Mouse (Mus musculus) hindbrain, embryonic 14.5 days (tissue): ENCODE measurements around the gene Olfr56. TPM values are rescaled to one million over a fixed set of nuclear protein-coding genes. Genes with fewer than 3 reads are reported as not detected.

Source experiments
- ATAC-seq: fragments of 200-750 bp; cut with Nextera tagmentation; 2 replicates; pipeline ENCODE4 v1.8.0; 2017; ENCODE audit warnings: moderate number of reproducible peaks, mild to moderate bottlenecking, moderate TSS enrichment, moderate library complexity; ENCODE audit not compliant: low FRiP score
- DNase-seq: peaks from one replicate; pipeline ENCODE4 v3.0.0-alpha.2; 2015; ENCODE audit warnings: low spot score
- H3K27ac ChIP-seq: fragments of 300-500 bp; sonication (generic); 2 replicates; pipeline ENCODE4 v1.5.1; 2014; ENCODE audit warnings: mild to moderate bottlenecking, moderate library complexity
- H3K27me3 ChIP-seq: fragments of 300-500 bp; sonication (generic); 2 replicates; pipeline ENCODE4 v1.6.1; 2014; ENCODE audit warnings: mild to moderate bottlenecking, low read length, mixed read lengths; ENCODE audit not compliant: control insufficient read depth, insufficient read depth
- H3K36me3 ChIP-seq: fragments of 300-500 bp; sonication (generic); replicated peaks from 2 replicates; pipeline ENCODE4 v1.6.1; 2014; ENCODE audit not compliant: control insufficient read depth, insufficient read depth
- H3K4me1 ChIP-seq: fragments of 300-500 bp; sonication (generic); replicated peaks from 2 replicates; pipeline ENCODE4 v1.6.1; 2014; ENCODE audit warnings: antibody characterized with exemption, low read length, mixed read lengths; ENCODE audit not compliant: control insufficient read depth, insufficient read depth
- H3K4me2 ChIP-seq: fragments of 300-500 bp; sonication (generic); replicated peaks from 2 replicates; pipeline ENCODE4 v1.6.1; 2014; ENCODE audit warnings: mild to moderate bottlenecking, moderate library complexity
- H3K4me3 ChIP-seq: fragments of 300-500 bp; sonication (generic); replicated peaks from 2 replicates; pipeline ENCODE4 v1.5.1; 2014; ENCODE audit warnings: mild to moderate bottlenecking, low read length
- H3K9ac ChIP-seq: fragments of 300-500 bp; sonication (generic); 2 replicates; pipeline ENCODE4 v1.6.1; 2014
- H3K9me3 ChIP-seq: fragments of 300-500 bp; sonication (generic); 2 replicates; pipeline ENCODE4 v1.6.1; 2016; ENCODE audit warnings: low read length; ENCODE audit not compliant: control insufficient read depth
- WGBS: fragments of 180-500 bp; shearing (Covaris S2); extraction: QIAGEN DNeasy Blood & Tissue Kit; methylation state at CpG from one replicate; pipeline ENCODE4 v1.1.7; 2014; 5-methylcytosine and 5-hydroxymethylcytosine counted together
- polyA plus RNA-seq: library from polyadenylated mRNA; unstranded; fragments of >200 nt; fragmentation: Nextera tagmentation; extraction: Ambion mirVana; gene quantifications from 2 replicates; pipeline ENCODE4 v1.2.1, GENCODE M21; 2014

Gene Olfr56
- polyA plus RNA-seq, 1 experiment from 2014 or later = not detected

DNA sequence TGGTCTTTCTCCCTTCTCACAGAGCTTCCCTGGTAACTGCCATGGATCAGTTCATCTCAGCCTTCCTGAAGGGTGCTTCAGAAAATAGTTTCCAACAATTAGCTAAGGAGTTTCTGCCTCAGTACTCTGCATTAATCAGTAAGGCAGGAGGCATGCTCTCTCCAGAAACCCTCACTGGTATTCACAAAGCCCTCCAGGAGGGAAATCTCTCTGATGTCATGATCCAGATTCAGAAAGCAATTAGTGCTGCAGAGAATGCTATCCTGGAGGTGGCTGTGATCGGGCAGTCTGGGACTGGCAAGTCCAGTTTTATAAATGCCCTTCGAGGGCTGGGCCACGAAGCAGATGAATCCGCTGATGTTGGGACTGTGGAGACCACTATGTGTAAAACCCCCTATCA is 116.7 kb downstream of the Olfr56 start:
- no peaks in the 10 kb centered on the region for H3K4me1 ChIP-seq
- no peak for ATAC-seq
- H3K36me3 ChIP-seq = no peaks in the 10 kb centered on the region
- H3K27ac ChIP-seq = no peak overlapping the region
- DNase-seq = no peak
- no peak overlapping the region for H3K9ac ChIP-seq
- WGBS = 89% methylated on average over 4 of the region's 4 CpGs
- H3K27me3 ChIP-seq = no peaks in the 10 kb centered on the region
- H3K9me3 ChIP-seq = no peaks in the 10 kb centered on the region
- no peak overlapping the region for H3K4me3 ChIP-seq
- H3K4me2 ChIP-seq = no peak overlapping the region

- ATAC-seq = no peak
Observed at GRCm38 (mm10) chr11:49100409-49100808, 121.7 kb downstream of the Olfr56 start.

DNA sequence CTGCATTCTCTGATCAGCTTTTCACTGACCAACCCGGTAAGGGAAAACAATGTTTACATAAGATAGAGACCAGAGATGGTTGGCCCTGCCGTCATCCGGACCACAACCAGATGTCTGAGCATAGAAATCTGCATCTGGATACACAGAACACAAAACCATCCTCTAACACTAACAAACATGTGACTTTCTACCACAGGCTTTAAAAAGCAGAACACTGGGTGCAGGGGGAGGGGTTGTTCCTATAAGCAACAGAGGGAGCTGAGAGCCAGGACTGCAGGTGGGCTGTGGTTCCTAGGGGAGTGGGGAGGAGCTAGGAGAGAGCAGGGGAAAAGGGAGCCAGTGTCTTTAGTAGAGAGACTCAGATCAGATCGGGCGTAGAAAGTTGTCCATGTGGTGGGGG is 122.8 kb downstream of the Olfr56 start:
- WGBS = 65% methylated on average over 5 of the region's 5 CpGs

More at GRCm38 (mm10) chr11:49100409-49100808, 121.7 kb downstream of the Olfr56 start:
- no peaks in the 10 kb centered on the region for H3K4me1 ChIP-seq
- no peaks in the 10 kb centered on the region for H3K9me3 ChIP-seq
- H3K4me3 ChIP-seq = no peak overlapping the region
- H3K36me3 ChIP-seq = no peaks in the 10 kb centered on the region
- no peak overlapping the region for H3K27ac ChIP-seq
- no peak overlapping the region for H3K4me2 ChIP-seq
- no peak overlapping the region for H3K9ac ChIP-seq
- no peaks in the 10 kb centered on the region for H3K27me3 ChIP-seq
- DNase-seq = no peak
- WGBS = 86% methylated on average over 3 of the region's 3 CpGs

DNA sequence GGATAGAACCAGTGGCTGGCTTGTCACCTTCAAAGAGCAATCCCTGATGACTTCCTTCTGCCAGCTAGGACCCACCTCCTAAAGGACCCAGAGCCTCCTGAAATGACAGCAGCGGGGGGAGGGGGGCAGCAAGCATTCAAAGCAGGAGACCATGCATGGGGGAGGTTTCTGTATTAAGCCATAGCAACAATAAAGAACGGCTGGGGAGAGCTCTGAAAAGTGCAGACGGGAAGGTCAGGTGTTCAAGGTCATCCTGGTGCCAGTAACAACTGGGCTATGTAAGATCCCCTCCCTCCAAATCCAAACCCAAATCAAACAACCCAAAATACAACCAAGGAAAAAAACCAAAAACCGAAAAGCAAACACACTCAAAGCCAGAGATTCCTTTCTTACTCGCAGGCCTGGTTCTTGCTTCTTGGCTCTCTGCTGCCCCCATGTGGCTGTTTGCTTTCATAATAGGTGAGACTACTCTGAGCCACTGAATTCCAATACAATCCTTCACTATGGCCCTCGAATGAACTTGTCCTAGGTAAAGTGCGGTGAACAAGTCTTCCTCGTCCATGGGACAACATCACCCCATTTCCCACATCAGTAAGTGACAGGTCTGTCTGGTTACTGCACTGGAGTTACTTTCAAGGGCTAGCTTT is 124.5 kb downstream of the Olfr56 start:
- WGBS = 19% methylated on average over 8 of the region's 8 CpGs
- Histone ChIP-seq H3K4me3 (no peak overlapping the region), H3K4me1 (no peaks in the 10 kb centered on the region), H3K9me3 (no peaks in the 10 kb centered on the region), H3K9ac (no peak overlapping the region), H3K4me2 (no peak overlapping the region), H3K36me3 (no peaks in the 10 kb centered on the region), H3K27ac (no peak overlapping the region), H3K27me3 (no peaks in the 10 kb centered on the region)
- DNase-seq (peak; percentile 94), ATAC-seq (peak; percentile 71; the same call in 1 of the 2 replicates)

More for the DNA sequence above, 122.8 kb downstream of the Olfr56 start:
- no peak overlapping the region for H3K9ac ChIP-seq
- DNase-seq (no peak), ATAC-seq (no peak)
- H3K4me2 ChIP-seq = no peak overlapping the region
- no peaks in the 10 kb centered on the region for H3K36me3 ChIP-seq
- no peaks in the 10 kb centered on the region for H3K4me1 ChIP-seq
- no peak overlapping the region for H3K4me3 ChIP-seq
- no peak overlapping the region for H3K27ac ChIP-seq
- H3K27me3 ChIP-seq = no peaks in the 10 kb centered on the region
- H3K9me3 ChIP-seq = no peaks in the 10 kb centered on the region

DNA sequence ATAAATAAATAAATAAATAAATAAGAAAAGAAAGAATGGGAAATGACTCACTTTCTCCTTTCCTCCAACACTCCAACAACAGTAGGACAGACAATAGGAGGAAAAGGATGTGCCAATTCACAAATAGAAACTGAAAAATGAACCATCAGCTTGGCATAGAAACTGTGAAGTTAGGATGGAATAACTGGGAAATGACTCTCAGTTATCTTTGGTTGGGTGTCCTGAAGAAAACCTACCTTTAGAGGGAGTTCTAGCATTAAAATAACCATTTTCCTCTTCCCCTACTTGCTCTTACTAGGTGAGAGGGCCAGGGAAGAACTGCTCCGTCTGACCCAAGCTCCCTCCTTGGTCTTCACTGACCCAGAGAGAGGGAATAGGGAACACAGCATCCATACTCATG is 127.1 kb downstream of the Olfr56 start:
- H3K4me1 ChIP-seq = no peaks in the 10 kb centered on the region
- no peak overlapping the region for H3K4me2 ChIP-seq
- H3K27me3 ChIP-seq = no peaks in the 10 kb centered on the region
- H3K27ac ChIP-seq = no peak overlapping the region
- no peaks in the 10 kb centered on the region for H3K36me3 ChIP-seq
- H3K9ac ChIP-seq = no peak overlapping the region
- H3K4me3 ChIP-seq = no peak overlapping the region
- ATAC-seq = no peak
- WGBS = 83% methylated on average over 1 of the region's 1 CpGs
- no peaks in the 10 kb centered on the region for H3K9me3 ChIP-seq
- DNase-seq = no peak

DNA sequence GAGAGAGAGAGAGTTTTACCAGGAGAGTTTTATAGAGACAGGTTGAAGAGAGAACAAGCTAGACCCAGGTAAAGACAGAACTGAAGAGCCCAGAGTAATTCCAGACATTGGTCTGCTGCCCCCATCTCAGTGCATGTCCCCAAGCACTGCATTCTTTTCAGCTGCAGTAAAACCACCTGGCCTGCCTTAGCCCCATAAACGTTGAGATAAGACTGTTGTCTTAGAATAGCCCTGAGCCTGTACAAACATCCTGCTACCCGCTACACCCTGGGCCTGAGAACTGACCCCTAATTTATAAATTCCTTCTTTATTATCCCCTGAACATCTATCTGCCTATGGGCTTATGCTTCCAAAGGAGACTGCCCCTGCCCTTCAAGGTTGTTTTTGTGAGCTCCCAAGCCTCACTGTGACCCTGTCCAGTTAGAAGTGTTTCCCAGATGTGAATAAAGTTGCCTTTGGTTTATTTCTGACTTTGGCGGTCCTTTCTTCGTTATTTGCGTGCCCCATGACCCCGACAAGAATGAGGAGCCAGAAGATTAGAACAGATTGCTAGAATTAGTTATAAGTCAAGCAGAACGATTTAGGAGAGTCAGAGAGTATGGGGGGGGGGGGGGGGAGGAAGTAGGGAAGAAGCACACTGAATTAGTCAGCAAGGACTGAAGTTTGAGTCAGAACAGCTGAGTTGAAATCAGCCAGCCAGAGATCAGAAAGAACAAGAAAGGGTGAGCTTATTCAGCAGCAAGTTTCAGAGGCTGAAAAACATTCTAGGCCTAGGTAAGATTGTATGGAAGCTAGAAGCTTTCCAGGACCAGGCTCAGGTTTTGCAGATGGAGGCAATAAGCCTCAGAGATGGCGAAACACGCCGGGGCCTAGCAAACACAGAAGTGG is 129.2 kb downstream of the Olfr56 start:
- ATAC-seq = no peak
- H3K27me3 ChIP-seq = no peaks in the 10 kb centered on the region
- no peak overlapping the region for H3K27ac ChIP-seq
- no peak overlapping the region for H3K4me3 ChIP-seq
- WGBS = 81% methylated on average over 10 of the region's 10 CpGs
- no peak overlapping the region for H3K4me2 ChIP-seq
- H3K4me1 ChIP-seq = no peaks in the 10 kb centered on the region
- no peaks in the 10 kb centered on the region for H3K36me3 ChIP-seq
- DNase-seq = no peak
- H3K9ac ChIP-seq = no peak overlapping the region
- H3K9me3 ChIP-seq = no peaks in the 10 kb centered on the region

DNA sequence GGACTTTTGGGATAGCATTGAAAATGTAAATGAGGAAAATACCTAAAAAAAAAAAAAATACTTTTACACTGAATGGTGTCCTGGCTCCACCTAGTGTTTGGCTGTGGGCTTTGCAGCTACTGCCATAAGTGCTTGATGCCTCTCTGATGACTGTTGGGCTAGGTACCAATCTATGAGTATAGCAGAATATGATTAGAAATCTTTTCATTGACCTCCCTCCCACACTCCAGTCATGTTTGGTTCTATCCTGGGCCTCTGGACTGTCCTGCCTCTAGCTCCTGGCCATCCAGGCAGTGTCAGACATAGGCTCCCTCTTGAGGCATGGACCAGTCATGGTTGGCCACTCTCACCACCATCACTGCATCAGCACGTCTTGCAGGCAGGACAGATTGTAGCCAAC is 130.1 kb downstream of the Olfr56 start:
- WGBS = 45% methylated on average over 1 of the region's 1 CpGs
- Histone ChIP-seq H3K27me3 (no peaks in the 10 kb centered on the region), H3K36me3 (no peaks in the 10 kb centered on the region), H3K27ac (no peak overlapping the region), H3K4me3 (no peak overlapping the region), H3K4me1 (no peaks in the 10 kb centered on the region), H3K4me2 (no peak overlapping the region), H3K9ac (no peak overlapping the region), H3K9me3 (no peaks in the 10 kb centered on the region)
- no peak for ATAC-seq
- DNase-seq = no peak

GRCm38 (mm10) chr11:49111000-49111399 is 132.3 kb downstream of the Olfr56 start:
- H3K9me3 ChIP-seq = no peaks in the 10 kb centered on the region
- no peak overlapping the region for H3K4me3 ChIP-seq
- H3K9ac ChIP-seq = no peak overlapping the region
- WGBS = 67% methylated on average over 1 of the region's 1 CpGs
- ATAC-seq (no peak), DNase-seq (no peak)
- H3K36me3 ChIP-seq = no peaks in the 10 kb centered on the region
- no peaks in the 10 kb centered on the region for H3K4me1 ChIP-seq
- no peak overlapping the region for H3K4me2 ChIP-seq
- no peak overlapping the region for H3K27ac ChIP-seq
- H3K27me3 ChIP-seq = no peaks in the 10 kb centered on the region

DNA sequence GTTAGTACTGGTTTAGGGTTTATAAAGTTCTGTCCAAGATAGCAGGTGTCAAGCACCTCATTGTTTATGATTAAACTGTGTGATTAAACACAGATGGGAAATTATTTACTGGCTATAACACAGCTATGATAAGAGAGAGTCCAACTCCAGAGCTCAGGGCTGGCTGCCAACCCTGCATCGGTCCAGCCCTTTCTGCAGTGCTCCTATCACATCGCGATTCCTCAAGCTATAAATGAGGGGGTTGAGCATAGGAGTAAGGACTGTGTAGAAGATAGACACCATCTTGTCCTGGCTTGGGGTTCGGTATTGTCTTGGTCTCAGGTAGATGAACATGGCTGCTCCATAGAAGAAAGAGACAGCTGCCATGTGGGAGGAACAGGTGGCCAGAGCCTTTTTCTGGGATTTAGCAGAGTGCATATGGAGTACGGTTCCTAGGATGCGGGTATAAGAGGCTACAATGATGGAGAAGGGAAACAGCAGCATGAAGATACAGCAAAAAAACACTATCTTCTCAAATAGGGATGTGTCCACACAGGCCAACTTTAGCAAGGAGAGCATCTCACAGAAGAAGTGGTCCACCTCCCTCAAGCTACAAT is 134.0 kb downstream of the Olfr56 start:
- no peak for ATAC-seq

More for the DNA sequence above, 134.0 kb downstream of the Olfr56 start:
- H3K9ac ChIP-seq = no peak overlapping the region
- no peaks in the 10 kb centered on the region for H3K9me3 ChIP-seq
- H3K4me3 ChIP-seq = no peak overlapping the region
- no peaks in the 10 kb centered on the region for H3K27me3 ChIP-seq
- H3K4me2 ChIP-seq = no peak overlapping the region
- no peak for DNase-seq
- no peak overlapping the region for H3K27ac ChIP-seq
- H3K36me3 ChIP-seq = no peaks in the 10 kb centered on the region
- no peaks in the 10 kb centered on the region for H3K4me1 ChIP-seq
- 91% methylated on average over 6 of the region's 6 CpGs for WGBS
